Mouse (Mus musculus) regulatory T cell (primary cell): Measurements from ENCODE around the gene Kcnab2.

Experiments
- in situ Hi-C: fragments of 300-600 bp; cut with MboI, MseI; formaldehyde crosslinking; loops from one replicate; pipeline ENCODE4 v1.15.1; 2025; ENCODE audit warnings: high pct_unique_total_duplicates

Kcnab2 gene

GRCm38 (mm10) chr4:152454153-152454552 is 23.5 kb downstream of the Kcnab2 start:
- in situ Hi-C loops = no loop called here

GRCm38 (mm10) chr4:152453079-152453478 is 24.6 kb downstream of the Kcnab2 start:
- in situ Hi-C loops = no loop called here

- in situ Hi-C loops = no loop called here
These were observed 26.3 kb downstream of the Kcnab2 start for GRCm38 (mm10) chr4:152451371-152451770.

GRCm38 (mm10) chr4:152448666-152449018 is 29.0 kb downstream of the Kcnab2 start:
- in situ Hi-C loops = no loop called here

GRCm38 (mm10) chr4:152447731-152448665 is 29.7 kb downstream of the Kcnab2 start:
- in situ Hi-C loops = no loop called here

GRCm38 (mm10) chr4:152446178-152446577 is 31.5 kb downstream of the Kcnab2 start:
- in situ Hi-C loops = no loop called here

- in situ Hi-C loops = no loop called here
These were observed 36.1 kb downstream of the Kcnab2 start for GRCm38 (mm10) chr4:152441536-152441935.

GRCm38 (mm10) chr4:152440882-152441281 is 36.8 kb downstream of the Kcnab2 start:
- in situ Hi-C loops = no loop called here

- in situ Hi-C loops = loop anchor here (5.0 kb wide), 1 partner anchor 273 kb away; no protein-coding TSS in a partner anchor
These were observed 42.4 kb downstream of the Kcnab2 start for GRCm38 (mm10) chr4:152435255-152435654.

GRCm38 (mm10) chr4:152434836-152435235 is 42.8 kb downstream of the Kcnab2 start:
- in situ Hi-C loops = loop anchor here (5.0 kb wide), 1 partner anchor 273 kb away; no protein-coding TSS in a partner anchor

GRCm38 (mm10) chr4:152432308-152432707 is 45.4 kb downstream of the Kcnab2 start:
- in situ Hi-C loops = no loop called here

GRCm38 (mm10) chr4:152428259-152428658 is 49.4 kb downstream of the Kcnab2 start:
- in situ Hi-C loops = no loop called here

GRCm38 (mm10) chr4:152424922-152425321 is 52.7 kb downstream of the Kcnab2 start:
- in situ Hi-C loops = no loop called here

- in situ Hi-C loops = no loop called here
These were observed 53.3 kb downstream of the Kcnab2 start for GRCm38 (mm10) chr4:152424341-152424740.

GRCm38 (mm10) chr4:152423576-152423975 is 54.1 kb downstream of the Kcnab2 start:
- in situ Hi-C loops = no loop called here

GRCm38 (mm10) chr4:152418229-152419060 is 59.2 kb downstream of the Kcnab2 start:
- in situ Hi-C loops = no loop called here

- in situ Hi-C loops = no loop called here
These were observed 65.1 kb downstream of the Kcnab2 start for GRCm38 (mm10) chr4:152412524-152413080.

GRCm38 (mm10) chr4:152410961-152411360 is 66.7 kb downstream of the Kcnab2 start:
- in situ Hi-C loops = no loop called here

- in situ Hi-C loops = no loop called here
These were observed 71.1 kb downstream of the Kcnab2 start for GRCm38 (mm10) chr4:152406531-152406930.

- in situ Hi-C loops = no loop called here
These were observed 71.9 kb downstream of the Kcnab2 start for GRCm38 (mm10) chr4:152405671-152406201.

- in situ Hi-C loops = no loop called here
These were observed 72.5 kb downstream of the Kcnab2 start for GRCm38 (mm10) chr4:152405143-152405542.

- in situ Hi-C loops = no loop called here
These were observed 78.7 kb downstream of the Kcnab2 start for GRCm38 (mm10) chr4:152398926-152399325.
